Mouse (Mus musculus) inflammation-experienced regulatory T-cells, adult 6 months (primary cell): ENCODE results near the gene Gm10160. TPM values are rescaled to one million over a fixed set of nuclear protein-coding genes. Genes with fewer than 3 reads are reported as not detected.
A peak's percentile ranks its signal among the peaks of the same experiment; 100 is the strongest.
"Not testable (repeated sequence)": the region's sequence is repeated elsewhere in the genome, so short reads cannot be mapped to it uniquely, and the experiment has no call there.

ENCODE experiments used
- ATAC-seq: one replicate; pipeline ENCODE4 v1.8.0; 2017
- polyA plus RNA-seq, 3 experiments: library from polyadenylated mRNA; unstranded; fragments of 100-300 nt; shearing (Covaris generic); gene quantifications; one replicate each; pipeline ENCODE4 v1.2.1; 2017

Gm10160 gene
- polyA plus RNA-seq, 3 experiments from 2014 or later: not detected

GRCm38 (mm10) chr7:81856221-81856620 lies 627 bp upstream of the Gm10160 start:
- no peak for ATAC-seq

- ATAC-seq: peak; percentile 75
These were observed 856 bp downstream of the Gm10160 start for GRCm38 (mm10) chr7:81854568-81855307.

- no peak for ATAC-seq
These were observed 3.9 kb downstream of the Gm10160 start for GRCm38 (mm10) chr7:81851706-81852105.

DNA sequence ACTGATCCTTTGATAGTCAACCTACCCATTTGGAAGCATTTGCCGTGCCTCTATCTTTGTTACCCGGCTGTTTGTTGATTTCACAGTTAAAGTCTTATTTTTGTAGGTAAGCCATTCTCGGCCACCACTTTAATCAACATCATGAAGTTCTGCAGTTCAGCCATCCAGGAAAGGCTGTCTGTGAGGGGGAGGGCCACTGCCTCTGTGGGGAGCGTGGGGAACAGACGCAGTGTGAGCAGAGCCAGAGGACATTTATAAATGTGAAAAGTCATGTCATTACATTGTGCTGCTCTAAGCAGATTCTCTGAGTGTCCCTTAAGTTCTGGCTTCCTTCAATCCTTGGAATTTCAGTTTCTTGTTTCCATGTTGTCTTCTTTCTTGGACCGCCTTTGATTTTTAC lies 5.4 kb downstream of the Gm10160 start:
- no peak for ATAC-seq

GRCm38 (mm10) chr7:81849633-81850032 lies 6.0 kb downstream of the Gm10160 start:
- no peak for ATAC-seq

GRCm38 (mm10) chr7:81849214-81849613 lies 6.4 kb downstream of the Gm10160 start:
- ATAC-seq: no peak

- ATAC-seq: no peak
These were observed 7.8 kb downstream of the Gm10160 start for GRCm38 (mm10) chr7:81847777-81848176.

GRCm38 (mm10) chr7:81847010-81847409 lies 8.6 kb downstream of the Gm10160 start:
- no peak for ATAC-seq

GRCm38 (mm10) chr7:81846008-81846407 lies 9.6 kb downstream of the Gm10160 start:
- no peak for ATAC-seq

DNA sequence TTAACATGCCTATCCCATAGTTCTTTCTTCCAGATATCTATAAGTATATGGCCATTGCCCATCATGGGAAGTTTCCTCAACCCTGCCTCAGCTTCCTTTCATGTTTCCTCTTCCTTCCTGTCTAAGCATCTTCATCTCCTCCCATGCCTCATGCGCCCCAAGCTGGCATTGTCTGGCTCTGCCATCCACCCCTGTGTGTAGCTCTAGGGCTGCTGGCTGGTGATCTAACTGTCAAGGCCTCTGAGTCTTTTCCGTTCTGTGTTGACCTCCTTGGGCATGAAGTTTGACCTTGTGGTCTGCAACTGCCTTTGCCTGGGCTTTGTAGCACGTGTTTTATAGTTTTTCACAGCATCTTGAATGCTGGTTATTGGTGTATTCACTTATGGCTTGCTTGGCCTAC lies 10.3 kb downstream of the Gm10160 start:
- no peak for ATAC-seq

- ATAC-seq: no peak
These were observed 10.8 kb downstream of the Gm10160 start for GRCm38 (mm10) chr7:81844801-81845200.

DNA sequence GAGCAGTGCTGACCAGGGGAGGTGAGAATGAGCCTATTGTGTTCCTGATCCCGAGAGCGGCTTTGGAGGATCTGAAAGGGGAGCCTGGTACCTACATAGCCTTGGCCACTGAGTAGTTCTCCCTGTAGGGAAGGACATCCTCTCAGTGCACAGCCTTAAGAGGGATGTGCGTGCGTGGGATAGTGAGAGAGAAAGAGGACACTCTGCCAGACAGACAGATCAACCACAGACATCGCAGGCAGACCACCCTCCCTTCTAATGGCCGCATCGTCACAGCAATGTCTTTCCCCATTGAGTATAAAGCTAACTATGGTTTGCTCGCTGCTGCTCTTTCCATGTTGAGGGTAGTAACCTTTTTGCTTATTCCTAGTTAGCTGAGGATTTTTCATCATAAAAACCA lies 11.7 kb downstream of the Gm10160 start:
- ATAC-seq: no peak

DNA sequence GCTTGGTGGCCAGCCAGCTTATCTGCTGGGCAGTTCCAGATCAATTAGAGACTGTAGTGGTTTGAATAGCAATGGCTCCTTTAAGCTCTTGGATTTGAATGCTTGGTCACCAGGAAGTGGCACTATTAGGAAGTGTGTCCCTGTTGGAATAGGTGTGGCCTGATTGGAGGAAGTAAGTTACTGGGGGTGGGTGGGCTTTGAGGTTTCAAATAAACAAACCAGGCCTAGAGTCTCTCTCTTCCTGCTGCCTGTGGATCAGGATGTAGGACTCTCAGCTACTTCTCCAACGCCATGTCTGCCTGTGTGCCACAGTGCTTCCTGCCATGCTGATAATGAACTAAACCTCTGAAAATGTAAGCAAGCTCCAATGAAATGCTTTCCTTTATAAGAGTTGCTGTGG lies 12.6 kb downstream of the Gm10160 start:
- no peak for ATAC-seq

GRCm38 (mm10) chr7:81842141-81842540 lies 13.5 kb downstream of the Gm10160 start:
- ATAC-seq: no peak

DNA sequence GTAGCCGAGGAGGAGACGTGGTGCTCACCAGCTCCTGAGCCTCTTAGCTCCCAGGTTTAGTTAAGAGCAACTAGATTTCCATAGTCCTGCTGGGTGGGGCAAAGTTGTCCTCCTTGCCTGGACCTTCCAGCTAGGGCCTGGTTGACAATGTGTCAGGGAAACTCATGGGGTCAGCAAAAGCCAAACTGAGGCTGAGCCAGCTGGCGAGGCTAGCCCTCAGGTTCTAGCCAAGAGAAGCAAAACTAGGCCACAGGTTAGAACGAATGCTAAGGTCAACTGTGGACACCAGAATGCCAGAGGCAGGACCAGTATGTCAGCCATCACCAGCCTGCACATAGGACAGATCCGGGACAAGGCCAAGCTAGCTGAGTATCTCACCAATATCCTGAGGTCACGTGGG lies 14.2 kb downstream of the Gm10160 start:
- ATAC-seq: no peak

- ATAC-seq: no peak
These were observed 14.9 kb downstream of the Gm10160 start for GRCm38 (mm10) chr7:81840661-81841181.

DNA sequence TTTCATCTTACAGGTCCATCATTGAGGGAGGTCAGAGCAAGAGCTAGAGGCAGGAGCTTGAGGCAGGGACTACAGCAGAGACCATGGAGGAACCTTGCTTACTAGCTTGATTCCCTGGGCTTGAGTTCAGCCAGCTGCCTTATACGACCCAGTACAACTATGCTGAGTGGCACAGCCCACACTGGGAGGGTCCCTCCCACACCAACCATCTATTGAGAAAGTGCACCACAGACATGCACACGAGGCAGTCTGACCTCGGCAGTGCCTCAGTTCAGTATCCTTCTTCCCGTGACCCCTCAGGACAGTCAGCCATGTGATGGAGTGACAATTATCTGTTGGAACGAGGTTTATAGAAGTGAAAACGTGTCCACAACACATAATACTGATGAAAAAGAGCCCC lies 15.8 kb downstream of the Gm10160 start:
- no peak for ATAC-seq

GRCm38 (mm10) chr7:81837771-81838170 lies 17.8 kb downstream of the Gm10160 start:
- not testable (repeated sequence) for ATAC-seq

GRCm38 (mm10) chr7:81835430-81835829 lies 20.2 kb downstream of the Gm10160 start:
- ATAC-seq: no peak

- no peak for ATAC-seq
These were observed 20.7 kb downstream of the Gm10160 start for GRCm38 (mm10) chr7:81834847-81835246.

- ATAC-seq: peak; percentile 83
These were observed 26.2 kb downstream of the Gm10160 start, which contains the start of gene Btbd1 for GRCm38 (mm10) chr7:81829379-81829894. TSS of gene Btbd1 (minus strand) at chr7:81829431.

DNA sequence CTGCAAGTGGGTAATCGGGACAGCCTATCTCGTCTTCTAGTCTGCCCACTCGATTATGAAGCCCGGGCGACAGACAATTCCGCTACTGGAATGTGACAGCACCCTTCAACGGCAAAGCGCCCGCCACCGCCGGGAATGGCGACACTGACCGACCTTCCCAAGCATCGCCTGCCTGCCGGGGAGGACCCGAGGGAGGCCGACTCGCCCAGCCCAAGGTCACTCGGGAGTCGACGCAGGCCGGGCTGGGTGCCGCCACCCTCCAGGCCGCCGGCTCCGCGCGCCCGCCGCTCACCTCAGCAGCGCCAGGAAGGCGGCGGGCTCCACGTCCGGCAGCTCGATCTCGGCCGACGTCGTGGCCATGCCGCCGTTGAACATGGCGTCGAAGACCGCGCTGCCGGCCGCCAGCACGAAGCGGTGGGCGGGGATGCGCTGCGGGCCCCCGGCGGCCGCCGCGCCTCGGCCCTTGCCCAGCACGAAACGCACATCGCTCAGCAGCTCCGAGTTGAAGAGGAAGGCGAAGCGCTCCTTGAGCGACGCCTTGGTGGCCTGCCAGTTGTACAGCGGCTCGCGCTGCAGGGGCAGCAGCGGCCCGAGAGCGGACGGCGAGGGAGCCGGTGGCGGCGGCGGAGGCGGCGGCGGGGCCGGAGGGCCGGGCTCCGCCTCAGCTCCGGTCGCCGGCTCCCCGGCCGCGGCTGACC lies 26.8 kb downstream of the Gm10160 start:
- peak; percentile 27 for ATAC-seq

- peak; percentile 26 for ATAC-seq
These were observed 27.6 kb downstream of the Gm10160 start for GRCm38 (mm10) chr7:81827806-81828667.
